Mouse (Mus musculus): ENCODE results near the gene Pafah2. TPM values are rescaled to one million over a fixed set of nuclear protein-coding genes. Genes with fewer than 3 reads are reported as not detected.

Gene Pafah2
- total RNA-seq, 2 experiments from 2014 or later = 6.6 to 8.2 TPM

DNA sequence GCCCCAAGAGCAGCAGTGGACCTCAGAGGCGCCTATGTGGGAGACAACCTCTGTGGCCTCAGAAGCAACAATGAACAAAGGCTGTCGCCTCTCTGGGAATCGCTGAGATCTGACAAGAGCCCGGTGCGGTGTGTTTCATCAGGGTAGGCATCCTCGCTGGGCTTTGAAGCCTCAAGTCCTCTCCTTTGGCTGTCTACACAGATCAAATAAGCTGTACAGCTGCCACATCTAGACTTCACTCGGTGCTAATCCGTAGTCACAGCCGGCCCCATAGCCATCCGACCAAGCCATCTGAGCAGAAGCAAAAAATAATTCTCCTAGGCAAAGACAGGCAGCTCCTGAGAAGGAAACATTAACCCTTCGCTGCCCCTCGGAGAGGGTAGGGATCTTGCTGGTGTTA is 69.7 kb downstream of the Pafah2 start:
- no peak for DNase-seq

DNA sequence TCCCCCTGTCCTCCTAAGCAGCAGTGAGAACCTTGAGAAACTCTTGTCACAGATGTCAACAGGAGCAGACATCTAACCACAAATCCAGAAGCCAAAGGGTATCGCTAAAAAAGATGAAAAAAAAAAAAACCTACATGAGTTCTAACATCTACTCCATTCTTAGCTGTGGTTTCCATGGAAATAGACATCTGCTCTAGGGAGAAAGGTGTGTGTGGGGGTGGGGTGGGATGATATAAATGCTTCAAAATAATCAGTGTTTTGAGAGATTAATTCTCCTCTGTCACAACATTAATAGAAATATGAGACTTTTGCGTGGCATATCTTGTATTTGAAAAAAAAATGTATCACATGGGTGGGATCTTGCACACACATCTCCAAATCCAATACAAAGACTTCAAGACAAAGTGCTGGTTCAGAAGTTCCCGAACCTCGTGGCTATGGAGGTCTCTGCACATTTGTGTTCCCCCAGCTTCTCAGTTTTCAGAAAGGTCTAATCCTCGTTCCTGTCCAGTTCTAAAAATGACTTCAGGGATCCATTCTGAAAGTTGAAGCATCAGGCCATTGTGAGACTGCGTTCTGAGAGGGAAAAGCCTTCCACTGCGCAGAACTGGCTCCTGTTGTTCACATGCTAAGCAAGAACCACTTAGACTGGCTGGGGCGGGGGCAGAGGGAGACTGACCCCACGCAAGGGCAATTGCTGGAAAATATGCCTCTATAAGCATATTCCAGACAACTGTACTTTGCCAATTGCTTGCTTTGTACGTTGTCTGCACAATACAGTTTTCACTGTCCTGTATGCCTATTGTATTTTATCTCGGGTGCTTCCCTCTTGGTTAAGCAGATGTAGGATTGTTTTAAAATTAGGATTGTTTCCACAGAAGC is 70.5 kb downstream of the Pafah2 start:
- no peak for DNase-seq

- DNase-seq = no peak
Measured at GRCm38 (mm10) chr4:134467435-134468214, 71.5 kb downstream of the Pafah2 start.

DNA sequence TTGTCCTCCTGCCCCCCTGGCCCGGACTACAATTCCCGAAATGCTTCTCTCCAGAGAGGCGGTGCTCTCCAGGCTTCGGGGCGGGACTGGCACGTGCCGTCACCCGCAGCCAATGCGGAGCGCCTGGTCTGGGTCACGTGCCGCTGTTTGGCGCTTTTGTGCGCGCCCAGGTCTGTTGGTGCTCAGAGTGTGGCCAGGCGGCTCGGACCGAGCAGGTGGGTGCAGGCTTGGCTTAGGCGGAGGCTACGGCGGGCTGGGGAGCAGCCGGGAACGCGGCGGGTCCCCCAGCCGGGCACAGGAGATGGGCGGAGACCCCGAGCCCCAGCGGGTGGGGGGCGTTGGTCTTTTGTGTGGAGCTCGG is 72.1 kb downstream of the Pafah2 start, which contains the start of gene Stmn1:
Gene Stmn1 (plus strand): TSS at position 106 of the 361 bp plus-strand sequence.
- peak; percentile 94 for DNase-seq

DNA sequence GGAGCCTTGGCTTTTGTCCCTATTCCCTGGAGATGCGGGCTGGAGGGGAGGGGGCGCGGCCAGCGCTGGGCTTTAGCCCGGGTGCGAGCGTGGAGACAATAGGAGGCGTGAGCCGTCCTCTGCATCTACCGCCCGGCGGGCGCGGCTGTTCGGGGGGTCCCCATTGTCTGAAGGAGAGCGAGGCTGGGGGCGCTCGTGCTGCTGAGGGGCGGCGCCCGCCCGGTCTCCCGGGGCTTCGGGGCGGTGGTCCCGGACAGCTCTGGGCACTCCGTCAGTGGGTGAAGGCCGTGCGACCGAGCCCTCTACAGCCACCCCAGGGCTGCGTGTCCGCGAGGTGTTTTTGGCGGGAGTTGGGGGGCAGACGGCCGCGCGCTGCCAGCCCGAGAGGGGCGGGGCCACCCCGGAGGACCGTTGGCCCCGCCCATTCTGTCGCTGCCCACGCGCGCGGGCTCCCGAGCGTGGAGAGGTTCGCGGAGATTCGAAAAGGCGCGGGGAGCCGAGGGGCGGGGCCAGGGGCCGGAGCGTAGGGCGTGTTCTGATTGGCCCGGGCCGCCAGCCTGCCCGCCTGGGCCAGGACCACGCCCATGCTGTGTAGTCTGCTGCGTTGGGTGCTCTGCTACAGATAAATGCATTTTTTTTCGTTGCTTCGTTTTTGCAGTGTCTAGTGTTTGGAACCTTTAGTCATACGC is 72.6 kb downstream of the Pafah2 start:
- peak; percentile 91 to 94 for DNase-seq

GRCm38 (mm10) chr4:134469341-134469796 is 73.2 kb downstream of the Pafah2 start:
- no peak for DNase-seq

DNA sequence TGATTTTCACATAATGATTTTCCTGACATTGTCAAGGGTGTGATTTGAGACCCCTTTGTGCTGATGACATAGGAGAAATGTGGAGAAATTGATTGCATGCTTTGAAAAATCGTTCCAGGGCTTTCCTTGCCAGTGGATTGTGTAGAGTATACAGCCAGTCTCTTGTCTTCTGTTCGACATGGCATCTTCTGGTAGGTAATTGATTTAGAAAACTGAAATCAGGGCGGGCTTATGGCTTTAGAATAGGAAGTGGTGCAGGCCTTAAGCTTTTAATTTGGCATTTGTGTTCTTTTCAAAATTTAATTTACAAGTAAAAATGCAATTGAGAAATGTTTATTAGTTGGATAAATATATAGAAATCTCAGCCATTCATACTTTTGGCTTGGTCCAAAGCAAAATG is 73.9 kb downstream of the Pafah2 start:
- no peak for DNase-seq

DNA sequence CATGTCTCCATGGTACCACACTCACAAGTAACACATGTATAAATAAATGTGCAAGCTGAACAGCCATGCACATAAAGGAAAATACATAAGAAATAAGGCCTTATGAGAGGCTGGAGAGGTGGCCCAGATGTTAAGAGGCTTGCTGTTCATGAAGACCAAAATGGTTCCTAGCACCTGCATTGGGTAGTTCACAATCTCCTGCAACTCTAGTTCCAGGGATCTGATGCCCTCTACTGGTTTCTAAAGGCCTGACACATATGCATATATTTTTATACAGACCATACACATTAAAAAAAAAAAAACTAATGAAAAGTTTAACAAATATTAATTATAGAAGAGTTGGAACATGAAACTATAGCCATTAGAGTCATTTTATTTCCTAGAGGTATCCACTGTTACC is 75.3 kb downstream of the Pafah2 start:
- DNase-seq = no peak

DNA sequence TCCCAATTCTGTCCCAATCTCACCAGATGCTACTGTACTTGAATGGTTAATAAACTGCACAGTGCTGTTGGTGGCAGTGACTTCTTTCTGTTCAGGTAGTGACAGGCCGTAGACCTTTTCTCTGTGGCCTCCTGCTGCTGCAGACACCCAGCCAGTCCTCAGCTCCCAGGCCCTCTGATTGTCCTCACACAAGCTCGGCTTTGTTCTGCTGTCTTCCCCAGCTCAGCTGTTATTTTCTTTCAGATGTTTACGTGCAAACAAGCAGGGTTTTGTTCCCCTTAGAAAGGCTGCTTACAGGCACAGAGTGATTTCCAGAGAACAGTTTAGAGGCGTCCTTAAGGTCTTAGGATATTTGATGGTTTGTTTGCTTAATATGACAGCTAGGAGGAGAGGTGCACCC is 77.6 kb downstream of the Pafah2 start:
- no peak for DNase-seq

GRCm38 (mm10) chr4:134474240-134474639 is 78.1 kb downstream of the Pafah2 start:
- no peak for DNase-seq

DNA sequence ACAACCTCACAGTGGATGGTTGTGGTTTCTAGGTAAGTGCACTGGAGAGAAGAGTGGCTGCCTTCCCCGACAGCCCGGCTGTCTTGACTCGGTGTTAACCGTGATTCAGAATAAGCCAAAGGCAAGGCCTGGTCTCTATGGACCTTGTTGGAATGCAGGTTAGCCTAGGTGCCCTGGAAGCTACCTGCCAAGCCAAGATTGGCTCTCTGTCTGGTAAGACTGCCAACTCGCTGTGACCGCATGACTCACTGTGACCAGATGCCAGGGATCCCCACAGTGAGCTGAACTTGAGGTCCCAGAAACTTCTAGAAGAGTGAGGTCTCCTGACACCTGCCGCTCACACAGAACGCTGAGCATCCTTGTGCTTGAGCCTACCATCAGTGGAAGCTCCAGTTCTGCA is 80.8 kb downstream of the Pafah2 start:
- no peak for DNase-seq

Small RNAs within 50 kb of the gene (microRNA-seq; reads per million reads assigned to microRNA genes)
- 0.85 to 1.2 reads per million in 2 experiments for gene Gm23634

Other genes starting within 250 kb of the Pafah2 start
- gene Cep85, start 209.2 kb upstream of the Pafah2 start, total RNA-seq (2021) = 10 to 100 TPM; 16.1 to 17.5 TPM
- gene Gm7534, start 193.3 kb upstream of the Pafah2 start, total RNA-seq (2021) = not detected
- gene Catsper4, start 168.9 kb upstream of the Pafah2 start, total RNA-seq (2021) = not detected
- under 1 TPM; 0.35 to 0.58 TPM for gene Cnksr1, start 157.9 kb upstream of the Pafah2 start, total RNA-seq (2021)
- gene E130218I03Rik, start 152.7 kb upstream of the Pafah2 start, total RNA-seq (2021) = not detected
- gene Zfp593, start 150.7 kb upstream of the Pafah2 start, total RNA-seq (2021) = 10 to 100 TPM; 10.2 to 11.4 TPM
- not detected for gene Gm30191, start 149.4 kb upstream of the Pafah2 start, total RNA-seq (2021)
- 1 to 10 TPM; 2.7 to 7.4 TPM for gene Grrp1, start 142.2 kb upstream of the Pafah2 start, total RNA-seq (2021)
- gene Pdik1l, start 108.4 kb upstream of the Pafah2 start, total RNA-seq (2021) = 10 to 100 TPM; 16.7 to 21.5 TPM
- not detected for gene Trim63, start 81.2 kb upstream of the Pafah2 start, total RNA-seq (2021)
- not detected for gene Slc30a2, start 53.1 kb upstream of the Pafah2 start, total RNA-seq (2021)
- 10 to 100 TPM; 41.8 to 45.5 TPM for gene Extl1, start 12.5 kb upstream of the Pafah2 start, total RNA-seq (2021)
- 100 to 1,000 TPM; 338 to 365 TPM for gene Stmn1, start 72.0 kb downstream of the Pafah2 start, total RNA-seq (2021)
- gene Paqr7, start 100.4 kb downstream of the Pafah2 start, total RNA-seq (2021) = 10 to 100 TPM; 63.6 to 69.1 TPM
- 1 to 10 TPM in 1 of 2 experiments, not detected in 1; 1.3 TPM for gene Aunip, start 114.7 kb downstream of the Pafah2 start, total RNA-seq (2021)
- gene Mtfr1l, start 139.1 kb downstream of the Pafah2 start, total RNA-seq (2021) = 10 to 100 TPM; 63.2 to 64.7 TPM
- gene Selenon, start 155.8 kb downstream of the Pafah2 start, total RNA-seq (2021) = 10 to 100 TPM; 16.0 to 18.0 TPM